Mouse (Mus musculus) limb, embryonic 14.5 days (tissue): Measurements from ENCODE around the gene Tnni1. TPM values are rescaled to one million over a fixed set of nuclear protein-coding genes. Genes with fewer than 3 reads are reported as not detected.

ENCODE experiments used
- ATAC-seq: fragments of 200-750 bp; cut with Nextera tagmentation; 2 replicates; pipeline ENCODE4 v1.8.0; 2017; ENCODE audit warnings: low read depth, moderate number of reproducible peaks, moderate TSS enrichment; ENCODE audit not compliant: low FRiP score
- DNase-seq: peaks from one replicate; pipeline ENCODE4 v3.0.0-alpha.2; 2015; ENCODE audit warnings: low spot score
- H3K27ac ChIP-seq: fragments of 300-500 bp; sonication (generic); replicated peaks from 2 replicates; pipeline ENCODE4 v1.5.1; 2014; ENCODE audit warnings: low read depth, mild to moderate bottlenecking, low read length, moderate library complexity, mixed read lengths
- H3K27me3 ChIP-seq: fragments of 300-500 bp; sonication (generic); 2 replicates; pipeline ENCODE4 v1.6.1; 2014; ENCODE audit warnings: low read length, mixed read lengths; ENCODE audit not compliant: control insufficient read depth, insufficient read depth
- H3K36me3 ChIP-seq: fragments of 300-500 bp; sonication (generic); 2 replicates; pipeline ENCODE4 v1.6.1; 2014; ENCODE audit warnings: mild to moderate bottlenecking, low read length, moderate library complexity, mixed read lengths; ENCODE audit not compliant: control insufficient read depth, insufficient read depth
- H3K4me1 ChIP-seq: fragments of 300-500 bp; sonication (generic); 2 replicates; pipeline ENCODE4 v1.6.1; 2014; ENCODE audit warnings: antibody characterized with exemption, low read length, mixed read lengths; ENCODE audit not compliant: control insufficient read depth, insufficient read depth
- H3K4me2 ChIP-seq: fragments of 300-500 bp; sonication (generic); replicated peaks from 2 replicates; pipeline ENCODE4 v1.6.1; 2014; ENCODE audit warnings: low read depth, mild to moderate bottlenecking, low read length, moderate library complexity; ENCODE audit not compliant: severe bottlenecking
- H3K4me3 ChIP-seq: fragments of 300-500 bp; sonication (generic); replicated peaks from 2 replicates; pipeline ENCODE4 v1.5.1; 2014; ENCODE audit warnings: low read length
- H3K9ac ChIP-seq: fragments of 300-500 bp; sonication (generic); 2 replicates; pipeline ENCODE4 v1.6.1; 2014; ENCODE audit warnings: mild to moderate bottlenecking, low read depth, low read length, moderate library complexity; ENCODE audit not compliant: severe bottlenecking
- H3K9me3 ChIP-seq: fragments of 300-500 bp; sonication (generic); 2 replicates; pipeline ENCODE4 v1.6.1; 2016; ENCODE audit warnings: low read length; ENCODE audit not compliant: control insufficient read depth
- POLR2A ChIP-seq: fragments of 200-500 bp; IDR thresholded peaks from 2 replicates; pipeline ENCODE4 v1.8.0; 2012; ENCODE audit warnings: inconsistent platforms, mild to moderate bottlenecking, moderate library complexity, borderline replicate concordance; ENCODE audit not compliant: insufficient read depth, insufficient read length; ENCODE audit errors: extremely low read depth
- WGBS: fragments of 180-500 bp; shearing (Covaris S2); extraction: QIAGEN DNeasy Blood & Tissue Kit; methylation state at CpG from one replicate; pipeline ENCODE4 v1.1.7; 2014; 5-methylcytosine and 5-hydroxymethylcytosine counted together
- polyA plus RNA-seq, 2 experiments: library from polyadenylated mRNA; depleted of rRNA in 1 of 2; stranded (reverse) in 1 of 2; unstranded in 1 of 2; fragments of >200 nt; fragmentation: Nextera tagmentation in 1 of 2; extraction: Ambion mirVana in 1 of 2; gene quantifications; 2 replicates each; pipeline versions ENCODE4 v1.2.1 to v1.2.3; 2012 to 2014

The Tnni1 gene
- polyA plus RNA-seq, 2 experiments, result 357 to 419 TPM

- no peak overlapping the region for H3K4me3 ChIP-seq
- ATAC-seq, result no peak
- no peak for TF ChIP-seq POLR2A
- H3K4me2 ChIP-seq, result no peak overlapping the region
- H3K27me3 ChIP-seq, result no peaks in the 10 kb centered on the region
- H3K4me1 ChIP-seq, result 0 out of 2 replicates have a peak, but pooled peaks cover 3% of the 10 kb centered on the region
- no peaks in the 10 kb centered on the region for H3K9me3 ChIP-seq
- DNase-seq, result no peak
- H3K36me3 ChIP-seq, result no peaks in the 10 kb centered on the region
- 96% methylated on average over 4 of the region's 4 CpGs for WGBS
- no peak overlapping the region for H3K9ac ChIP-seq
- no peak overlapping the region for H3K27ac ChIP-seq
Measured at GRCm38 (mm10) chr1:135853200-135853599, 74.0 kb downstream of the Tnni1 start.

GRCm38 (mm10) chr1:135854591-135855343, 75.5 kb downstream of the Tnni1 start:
- DNase-seq, result no peak
- Histone ChIP-seq H3K9ac (no peak overlapping the region), H3K27ac (no peak overlapping the region), H3K4me3 (no peak overlapping the region), H3K4me1 (0 out of 2 replicates have a peak, but pooled peaks cover 3% of the 10 kb centered on the region), H3K36me3 (no peaks in the 10 kb centered on the region), H3K27me3 (no peaks in the 10 kb centered on the region), H3K9me3 (no peaks in the 10 kb centered on the region), H3K4me2 (no peak overlapping the region)
- no peak for ATAC-seq
- WGBS, result 83% methylated on average over 6 of the region's 6 CpGs
- TF ChIP-seq POLR2A, result no peak

- no peak overlapping the region for H3K27ac ChIP-seq
- H3K36me3 ChIP-seq, result no peaks in the 10 kb centered on the region
- no peak overlapping the region for H3K4me2 ChIP-seq
- ATAC-seq (no peak), DNase-seq (no peak)
- no peak for TF ChIP-seq POLR2A
- H3K4me3 ChIP-seq, result no peak overlapping the region
- no peaks in the 10 kb centered on the region for H3K9me3 ChIP-seq
- H3K4me1 ChIP-seq, result 0 out of 2 replicates have a peak, but pooled peaks cover 3% of the 10 kb centered on the region
- WGBS, result 94% methylated on average over 1 of the region's 1 CpGs
- no peak overlapping the region for H3K9ac ChIP-seq
- H3K27me3 ChIP-seq, result no peaks in the 10 kb centered on the region
Measured at GRCm38 (mm10) chr1:135855344-135855687, 76.1 kb downstream of the Tnni1 start.

GRCm38 (mm10) chr1:135856070-135856469, 76.8 kb downstream of the Tnni1 start:
- no peak overlapping the region for H3K4me2 ChIP-seq
- DNase-seq, result no peak
- H3K4me3 ChIP-seq, result no peak overlapping the region
- WGBS, result 55% methylated on average over 3 of the region's 4 CpGs
- H3K9me3 ChIP-seq, result no peaks in the 10 kb centered on the region
- H3K4me1 ChIP-seq, result 0 out of 2 replicates have a peak, but pooled peaks cover 3% of the 10 kb centered on the region
- no peaks in the 10 kb centered on the region for H3K27me3 ChIP-seq
- H3K27ac ChIP-seq, result no peak overlapping the region
- H3K36me3 ChIP-seq, result no peaks in the 10 kb centered on the region
- H3K9ac ChIP-seq, result no peak overlapping the region
- no peak for ATAC-seq
- no peak for TF ChIP-seq POLR2A

- no peak for ATAC-seq
Measured at GRCm38 (mm10) chr1:135857137-135857775, 78.0 kb downstream of the Tnni1 start.

More at GRCm38 (mm10) chr1:135857137-135857775, 78.0 kb downstream of the Tnni1 start:
- H3K27me3 ChIP-seq, result no peaks in the 10 kb centered on the region
- no peaks in the 10 kb centered on the region for H3K36me3 ChIP-seq
- no peak overlapping the region for H3K4me3 ChIP-seq
- H3K4me2 ChIP-seq, result no peak overlapping the region
- DNase-seq, result peak; percentile 34
- H3K9me3 ChIP-seq, result no peaks in the 10 kb centered on the region
- H3K9ac ChIP-seq, result no peak overlapping the region
- WGBS, result 45% methylated on average over 11 of the region's 11 CpGs
- H3K4me1 ChIP-seq, result 0 out of 2 replicates have a peak, but pooled peaks cover 3% of the 10 kb centered on the region
- TF ChIP-seq POLR2A, result no peak
- H3K27ac ChIP-seq, result no peak overlapping the region
